Mouse (Mus musculus) frontal cortex, adult 2 months (tissue): ENCODE results near the gene Sptb. TPM values are rescaled to one million over a fixed set of nuclear protein-coding genes. Genes with fewer than 3 reads are reported as not detected.
A peak's percentile ranks its signal among the peaks of the same experiment; 100 is the strongest.

Experiments used
- DNase-seq, 2 experiments: peaks; one replicate each; pipeline ENCODE4 v3.0.0; 2022; ENCODE audit warnings: low spot score in 1 of 2; ENCODE audit errors: extremely low spot score in 1 of 2
- polyA plus RNA-seq: library from polyadenylated mRNA; depleted of rRNA; stranded (reverse); fragments of >200 nt; gene quantifications from 2 replicates; pipeline ENCODE4 v1.2.3, GENCODE M21; 2012; rRNA removed

Sptb gene
- polyA plus RNA-seq: 32.1 and 33.9 TPM in 2 replicates

DNA sequence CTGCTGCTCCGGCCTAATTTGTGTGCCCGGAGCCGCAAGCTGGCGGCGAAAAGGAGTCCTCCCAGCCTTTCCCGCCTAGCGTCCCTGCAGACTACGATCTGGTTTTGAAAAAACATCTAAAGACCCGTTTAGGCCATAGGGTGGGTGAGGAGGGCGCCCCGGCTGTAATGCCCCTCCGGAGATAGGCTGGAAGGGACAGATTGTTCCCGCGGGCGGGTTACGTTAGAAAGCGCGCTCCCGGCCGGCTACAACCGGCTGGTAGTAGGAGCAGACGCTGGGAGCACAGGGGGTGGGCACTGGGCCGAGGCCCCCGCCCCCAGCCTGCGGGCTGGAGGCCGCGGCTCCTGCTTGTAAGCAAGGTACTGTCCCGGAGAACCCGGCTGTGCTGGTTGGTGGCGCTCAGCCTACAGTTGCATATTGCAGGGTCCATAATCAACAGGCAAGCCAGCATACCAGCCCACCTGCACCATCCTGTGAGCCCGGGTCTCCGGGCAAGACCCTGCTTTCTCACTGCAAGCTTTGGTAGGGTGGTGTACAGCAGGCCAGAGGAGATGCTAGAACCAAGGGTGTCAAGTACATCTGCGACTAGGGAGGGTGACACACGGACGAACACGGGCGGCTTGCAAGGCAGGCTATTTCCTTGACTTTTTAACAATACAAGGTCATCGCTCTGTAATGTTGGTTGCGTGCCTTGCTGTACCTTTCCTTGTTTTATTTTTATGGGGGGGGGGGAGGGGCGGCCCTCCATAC is at the start of gene Sptb:
Sptb (minus strand) TSS at position 197 of the 750 bp plus-strand sequence.
- peak in 1 of 2 experiments; percentile 43 for DNase-seq

DNA sequence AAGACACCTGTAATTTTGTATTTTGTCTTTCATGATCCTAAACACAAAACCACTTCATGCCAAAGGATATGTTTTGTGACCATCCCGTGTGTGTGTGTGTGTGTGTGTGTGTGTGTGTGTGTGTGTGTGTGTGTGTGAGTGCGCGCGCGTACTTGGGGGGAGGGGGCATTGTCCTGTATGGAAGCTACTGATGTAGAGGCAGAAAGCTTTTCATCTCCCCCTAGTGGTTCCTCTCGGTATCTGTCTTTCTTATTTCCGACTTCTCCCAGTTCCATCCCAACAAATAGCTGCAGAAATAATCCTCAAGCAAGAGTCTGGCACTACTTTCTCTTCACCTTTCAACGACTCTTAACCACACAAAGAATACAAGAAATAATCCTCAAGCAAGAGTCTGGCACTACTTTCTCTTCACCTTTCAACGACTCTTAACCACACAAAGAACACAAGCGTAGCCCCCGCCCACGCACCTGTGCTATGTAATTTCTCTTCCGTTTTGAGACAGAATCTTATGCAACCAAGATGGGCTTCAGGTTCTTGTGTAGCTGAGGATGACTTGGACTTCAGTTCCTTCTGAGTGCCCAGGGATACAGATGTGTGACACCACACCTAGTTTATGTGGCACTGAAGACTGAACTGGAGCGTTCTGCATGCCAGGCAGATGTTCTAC is 42.4 kb upstream of the Sptb start:
- peak; percentile 33 to 91 for DNase-seq

- DNase-seq: no peak
Measured at GRCm38 (mm10) chr12:76750866-76751459, 40.6 kb upstream of the Sptb start.

- DNase-seq: no peak
Measured at GRCm38 (mm10) chr12:76727955-76728354, 17.6 kb upstream of the Sptb start.

- DNase-seq: no peak
Measured at GRCm38 (mm10) chr12:76722026-76722425, 11.7 kb upstream of the Sptb start.

DNA sequence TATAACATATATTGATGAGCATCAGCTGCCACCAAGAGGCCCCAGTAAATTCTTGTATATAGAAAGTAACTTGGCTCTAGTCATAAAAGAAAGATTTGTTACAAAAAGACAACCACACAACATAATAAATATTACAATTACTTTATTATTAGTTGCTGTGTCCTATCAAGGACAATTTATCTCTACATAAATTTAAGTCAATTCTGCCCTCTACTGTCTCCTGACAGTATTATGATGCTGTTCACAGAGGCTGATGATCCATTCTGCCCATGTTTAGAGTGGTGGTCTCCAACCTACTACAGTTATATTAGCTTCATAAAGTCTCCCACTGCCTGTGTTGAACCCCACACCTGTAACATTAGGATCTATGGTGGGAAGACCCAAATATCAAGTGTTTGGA is 10.2 kb upstream of the Sptb start:
- DNase-seq: no peak

DNA sequence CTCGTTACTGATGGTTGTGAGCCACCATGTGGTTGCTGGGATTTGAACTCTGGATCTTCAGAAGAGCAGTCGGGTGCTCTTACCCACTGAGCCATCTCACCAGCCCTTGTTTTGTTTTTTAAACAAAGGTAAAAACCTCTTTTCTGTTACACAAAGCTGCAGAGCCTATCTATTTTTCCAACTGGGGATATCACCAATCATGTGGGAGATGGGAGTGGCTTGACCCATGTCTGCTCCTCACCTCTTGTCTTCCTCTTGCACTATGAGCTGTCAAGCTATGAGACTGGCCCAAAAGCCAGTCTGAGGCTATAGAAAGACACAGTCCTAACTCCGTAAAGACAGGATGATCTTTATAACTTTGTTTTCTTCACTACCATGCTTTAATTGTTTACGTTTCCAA is 8.0 kb upstream of the Sptb start:
- DNase-seq: no peak

DNA sequence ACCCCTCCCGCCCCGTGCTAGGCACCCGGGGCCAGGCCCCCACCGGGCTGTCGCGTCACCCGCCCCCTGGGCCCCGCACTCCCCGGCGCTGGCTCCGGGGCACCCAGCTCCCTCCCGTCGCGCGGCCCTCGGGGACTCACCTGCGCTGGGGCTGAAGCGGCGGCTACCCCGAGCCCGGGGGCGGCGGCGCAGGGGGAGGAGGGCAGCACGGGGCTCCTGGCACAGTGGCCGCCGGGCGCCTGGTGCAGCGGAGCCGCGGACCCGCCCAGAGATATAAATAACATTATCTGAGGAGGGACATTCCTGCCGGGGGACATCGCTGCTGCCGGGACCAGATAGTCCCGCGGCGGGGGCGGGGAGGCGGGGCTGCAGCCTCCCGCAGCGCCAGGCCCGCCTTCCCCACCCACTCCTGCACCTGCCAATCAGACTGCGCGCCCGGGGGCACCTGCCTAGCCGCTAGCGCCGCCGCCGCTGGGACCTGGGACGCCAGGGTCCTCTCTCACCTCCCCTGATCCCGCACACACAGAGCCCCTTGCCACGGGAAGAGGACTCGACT is 474 bp downstream of the Sptb start:
- peak; percentile 49 to 84 for DNase-seq

- DNase-seq: no peak
Measured at GRCm38 (mm10) chr12:76708956-76709794, 1.2 kb downstream of the Sptb start.

DNA sequence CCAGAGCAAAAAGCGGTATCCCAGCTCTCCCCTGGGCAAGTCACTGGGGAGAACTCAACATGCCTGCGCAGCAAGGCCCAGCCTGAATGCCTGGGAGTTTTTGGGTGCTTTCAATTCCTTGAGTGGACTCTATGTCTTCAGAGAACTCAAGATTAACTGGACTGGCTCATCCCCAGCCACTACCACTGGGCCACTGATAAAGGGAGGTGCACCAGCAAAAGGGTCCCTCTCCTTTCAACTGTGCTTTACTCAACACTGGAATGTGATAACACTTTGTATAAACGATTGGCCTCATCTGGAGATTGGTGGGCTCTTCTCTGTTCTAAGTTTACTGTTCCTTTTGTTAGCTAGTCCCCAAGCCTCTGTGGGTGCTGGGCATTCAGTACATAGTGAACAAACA is 2.2 kb downstream of the Sptb start:
- no peak for DNase-seq

DNA sequence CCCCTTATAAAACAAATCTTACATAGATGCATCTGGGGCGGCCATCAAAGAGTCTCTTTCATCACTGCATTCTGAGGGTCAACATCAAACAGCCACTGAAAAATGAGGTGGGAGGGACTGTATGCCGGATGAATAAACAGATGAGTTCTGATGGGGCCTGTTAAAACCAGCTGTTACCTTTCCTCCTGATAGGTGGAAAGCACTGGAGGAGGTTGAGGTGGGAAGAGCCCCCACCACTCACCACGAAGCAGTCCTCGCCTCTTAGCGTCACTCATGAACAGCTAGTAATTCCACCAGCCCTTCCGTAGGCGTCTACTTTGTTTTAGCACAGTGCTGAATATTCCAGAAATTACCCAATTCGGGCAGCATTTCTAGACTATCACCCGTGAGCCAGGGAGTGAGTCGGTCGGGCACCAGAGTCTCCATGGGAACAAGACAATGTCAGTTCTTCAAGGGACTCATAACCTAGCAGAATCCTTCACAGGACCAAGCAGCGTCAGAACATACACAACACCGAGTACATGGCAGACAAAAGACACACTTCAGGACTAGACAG is 13.9 kb downstream of the Sptb start:
- DNase-seq: peak in 1 of 2 experiments; percentile 43

DNA sequence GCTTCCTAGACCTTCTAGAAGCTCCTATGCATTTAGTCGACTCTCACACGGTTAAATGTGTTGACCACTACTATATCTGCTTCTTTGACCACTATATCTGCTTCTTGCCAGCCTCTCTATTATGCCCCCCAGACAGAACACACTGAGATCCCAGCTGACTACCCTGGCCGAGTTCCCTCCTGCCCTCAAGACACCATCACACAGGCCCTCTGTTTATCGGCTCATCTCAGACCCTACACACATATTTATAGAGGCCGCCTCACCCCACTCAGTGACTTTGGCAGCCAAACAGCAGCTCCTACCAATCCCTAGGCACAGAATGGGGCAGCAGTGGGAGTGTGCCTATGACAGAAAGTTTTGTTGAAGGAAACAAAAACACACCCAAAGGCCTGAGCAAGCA is 14.6 kb downstream of the Sptb start:
- DNase-seq: no peak

DNA sequence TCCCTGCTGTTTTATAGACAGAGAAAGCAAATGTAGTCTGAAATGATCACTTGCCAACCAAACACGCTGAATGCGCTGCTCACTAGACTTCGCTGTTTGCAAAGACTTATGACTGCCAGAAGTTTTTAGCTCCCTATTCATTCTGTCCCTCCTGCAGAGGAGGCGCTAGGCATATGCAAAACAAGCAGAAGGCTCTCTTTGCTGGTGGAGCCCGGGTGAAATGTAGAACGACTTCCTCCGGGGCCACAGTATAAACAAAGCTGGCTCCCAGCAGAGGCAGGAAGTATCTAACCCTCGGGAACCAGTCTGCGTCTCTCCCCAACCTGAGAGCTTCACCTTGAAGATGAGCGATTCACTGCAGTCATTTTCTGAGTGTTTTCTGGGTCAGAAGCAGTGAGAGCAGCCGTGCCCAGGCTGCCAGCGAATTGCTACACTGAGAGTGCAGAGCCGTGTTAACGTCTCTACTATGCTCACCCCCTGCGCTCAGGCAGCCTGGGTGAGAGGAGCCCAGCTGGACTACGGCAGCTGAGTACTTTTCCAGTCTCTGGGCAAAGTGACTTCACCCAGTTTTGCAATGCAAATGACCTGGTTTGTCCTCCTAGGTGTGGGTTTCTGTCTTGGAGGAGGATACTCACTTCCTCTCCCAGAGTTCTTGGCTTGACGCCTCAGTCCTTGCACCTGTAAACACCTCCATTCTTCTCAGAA is 15.4 kb downstream of the Sptb start:
- DNase-seq: peak in 1 of 2 experiments; percentile 56

- no peak for DNase-seq
Measured at GRCm38 (mm10) chr12:76687498-76688200, 22.7 kb downstream of the Sptb start.

GRCm38 (mm10) chr12:76685647-76686046 is 24.7 kb downstream of the Sptb start:
- no peak for DNase-seq

DNA sequence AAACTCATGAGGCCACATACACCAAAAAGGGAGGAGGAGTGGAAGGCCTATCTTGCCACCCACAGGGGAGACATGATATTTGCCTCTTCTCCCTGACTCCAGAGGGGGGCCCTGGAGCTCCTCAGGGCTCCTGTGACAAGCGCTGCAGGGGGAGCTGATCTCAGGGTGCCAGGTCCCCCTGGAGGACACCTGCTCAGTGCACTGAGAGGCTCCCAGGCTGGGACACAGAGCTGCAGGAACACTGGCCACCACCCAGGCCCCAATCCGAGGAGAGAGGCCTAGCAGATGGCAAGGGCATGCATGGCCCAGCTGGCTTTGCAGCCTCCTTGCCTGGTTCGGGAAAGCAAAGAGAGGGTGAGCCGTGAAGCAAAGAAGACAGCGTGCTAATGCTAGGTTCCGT is 25.9 kb downstream of the Sptb start:
- no peak for DNase-seq

GRCm38 (mm10) chr12:76681937-76682336 is 28.4 kb downstream of the Sptb start:
- no peak for DNase-seq

DNA sequence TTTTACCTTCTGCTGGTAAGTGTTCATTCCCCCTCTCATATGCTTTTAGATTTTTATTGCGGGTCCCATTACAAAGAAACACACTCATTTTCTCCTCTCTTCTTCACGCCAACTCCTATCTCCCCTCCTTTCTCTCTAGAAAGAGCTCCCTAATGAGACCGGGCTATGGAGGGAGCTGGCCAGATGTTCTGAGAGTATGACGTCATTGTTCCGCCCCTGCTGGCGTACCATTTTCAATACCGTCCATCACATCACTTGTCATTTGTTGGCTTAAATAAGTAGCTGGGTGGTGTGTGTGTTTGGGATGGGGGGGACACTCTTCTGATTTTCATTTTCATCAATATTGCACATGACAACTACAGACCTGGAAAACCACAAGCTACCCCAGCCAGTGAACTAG is 33.3 kb downstream of the Sptb start:
- DNase-seq: no peak

DNA sequence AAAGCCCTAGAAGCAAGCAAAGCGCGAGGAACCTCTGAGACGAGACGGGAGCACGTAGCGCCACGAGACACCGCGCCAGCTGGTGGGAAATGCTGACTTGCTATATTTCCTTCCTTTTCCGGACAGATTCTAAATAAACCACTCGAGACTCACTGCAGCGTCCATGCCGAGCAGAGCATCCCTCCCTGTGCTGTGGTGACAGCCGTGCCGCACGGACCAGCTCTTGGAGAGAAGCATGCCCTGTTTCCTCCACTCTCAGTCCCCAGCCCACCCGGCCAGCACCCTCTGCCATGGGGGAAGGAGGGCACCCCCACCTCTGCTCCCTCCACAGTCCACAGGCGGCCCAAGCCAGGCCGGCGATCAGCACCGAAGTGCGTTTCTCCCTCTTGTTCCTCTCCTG is 33.9 kb downstream of the Sptb start:
- DNase-seq: no peak
